Mouse (Mus musculus): ENCODE measurements around the gene Ankrd31.

Ankrd31 gene

GRCm38 (mm10) chr13:96793451-96793850 lies 45.4 kb downstream of the Ankrd31 start:
- Histone ChIP-seq H3K9me3 (ENCODE audit: low read length) (no peaks in the 10 kb centered on the region), H3K4me3 (replicated peaks; ENCODE audit: low read length) (no peak overlapping the region), H3K36me3 (ENCODE audit: insufficient read depth, low read length) (no peaks in the 10 kb centered on the region), H3K27me3 (ENCODE audit: insufficient read depth, low read length) (no peaks in the 10 kb centered on the region), H3K4me1 (replicated peaks; ENCODE audit: low read depth, low read length) (no peaks in the 10 kb centered on the region)
- TF ChIP-seq POU5F1 (IDR thresholded peaks at IDR 0.05; ENCODE audit: borderline replicate concordance, low read length) (no peak), NANOG (IDR thresholded peaks at IDR 0.05; ENCODE audit: borderline replicate concordance, low read length) (no peak), CTCF (conservative IDR thresholded peaks at IDR 0.05; ENCODE audit: low read length) (no peak)

GRCm38 (mm10) chr13:96795301-96795700 lies 47.2 kb downstream of the Ankrd31 start:
- no peaks in the 10 kb centered on the region for H3K9me3 ChIP-seq (ENCODE audit: low read length)
- TF ChIP-seq CTCF (conservative IDR thresholded peaks at IDR 0.05; ENCODE audit: low read length) (no peak), NANOG (IDR thresholded peaks at IDR 0.05; ENCODE audit: borderline replicate concordance, low read length) (no peak), POU5F1 (IDR thresholded peaks at IDR 0.05; ENCODE audit: borderline replicate concordance, low read length) (no peak)

GRCm38 (mm10) chr13:96797500-96797899 lies 49.4 kb downstream of the Ankrd31 start:
- Histone ChIP-seq H3K4me1 (replicated peaks; ENCODE audit: low read depth, low read length) (no peaks in the 10 kb centered on the region), H3K27me3 (ENCODE audit: insufficient read depth, low read length) (no peaks in the 10 kb centered on the region), H3K36me3 (ENCODE audit: insufficient read depth, low read length) (no peaks in the 10 kb centered on the region), H3K9me3 (ENCODE audit: low read length) (no peaks in the 10 kb centered on the region), H3K4me3 (replicated peaks; ENCODE audit: low read length) (no peak overlapping the region)
- TF ChIP-seq POU5F1 (IDR thresholded peaks at IDR 0.05; ENCODE audit: borderline replicate concordance, low read length) = no peak
- no peak for TF ChIP-seq NANOG (IDR thresholded peaks at IDR 0.05; ENCODE audit: borderline replicate concordance, low read length)
- no peak for TF ChIP-seq CTCF (conservative IDR thresholded peaks at IDR 0.05; ENCODE audit: low read length)

More at GRCm38 (mm10) chr13:96795301-96795700, 47.2 kb downstream of the Ankrd31 start:
- H3K4me3 ChIP-seq (replicated peaks; ENCODE audit: low read length) = no peak overlapping the region
- H3K27me3 ChIP-seq (ENCODE audit: insufficient read depth, low read length) = no peaks in the 10 kb centered on the region
- no peaks in the 10 kb centered on the region for H3K4me1 ChIP-seq (replicated peaks; ENCODE audit: low read depth, low read length)
- H3K36me3 ChIP-seq (ENCODE audit: insufficient read depth, low read length) = no peaks in the 10 kb centered on the region

GRCm38 (mm10) chr13:96849752-96850151 lies 101.7 kb downstream of the Ankrd31 start:
- Histone ChIP-seq H3K4me3 (replicated peaks; ENCODE audit: low read length) (no peak overlapping the region), H3K27me3 (ENCODE audit: insufficient read depth, low read length) (no peaks in the 10 kb centered on the region), H3K4me1 (replicated peaks; ENCODE audit: low read depth, low read length) (no peaks in the 10 kb centered on the region), H3K36me3 (ENCODE audit: insufficient read depth, low read length) (no peaks in the 10 kb centered on the region), H3K9me3 (ENCODE audit: low read length) (peaks cover 12% of the 10 kb centered on the region)
- TF ChIP-seq CTCF (conservative IDR thresholded peaks at IDR 0.05; ENCODE audit: low read length) (no peak), POU5F1 (IDR thresholded peaks at IDR 0.05; ENCODE audit: borderline replicate concordance, low read length) (no peak), NANOG (IDR thresholded peaks at IDR 0.05; ENCODE audit: borderline replicate concordance, low read length) (no peak)

GRCm38 (mm10) chr13:96852133-96852532 lies 104.1 kb downstream of the Ankrd31 start:
- H3K4me1 ChIP-seq (replicated peaks; ENCODE audit: low read depth, low read length) = no peaks in the 10 kb centered on the region
- no peak overlapping the region for H3K4me3 ChIP-seq (replicated peaks; ENCODE audit: low read length)
- no peaks in the 10 kb centered on the region for H3K9me3 ChIP-seq (ENCODE audit: low read length)
- no peaks in the 10 kb centered on the region for H3K36me3 ChIP-seq (ENCODE audit: insufficient read depth, low read length)
- no peak for TF ChIP-seq NANOG (IDR thresholded peaks at IDR 0.05; ENCODE audit: borderline replicate concordance, low read length)
- no peaks in the 10 kb centered on the region for H3K27me3 ChIP-seq (ENCODE audit: insufficient read depth, low read length)

GRCm38 (mm10) chr13:96853256-96853655 lies 105.2 kb downstream of the Ankrd31 start:
- Histone ChIP-seq H3K9me3 (ENCODE audit: low read length) (no peaks in the 10 kb centered on the region), H3K4me3 (replicated peaks; ENCODE audit: low read length) (no peak overlapping the region), H3K36me3 (ENCODE audit: insufficient read depth, low read length) (no peaks in the 10 kb centered on the region), H3K4me1 (replicated peaks; ENCODE audit: low read depth, low read length) (no peaks in the 10 kb centered on the region), H3K27me3 (ENCODE audit: insufficient read depth, low read length) (no peaks in the 10 kb centered on the region)
- TF ChIP-seq POU5F1 (IDR thresholded peaks at IDR 0.05; ENCODE audit: borderline replicate concordance, low read length) (no peak), CTCF (conservative IDR thresholded peaks at IDR 0.05; ENCODE audit: low read length) (peak; percentile 86)

- Histone ChIP-seq H3K4me3 (replicated peaks; ENCODE audit: low read length) (no peak overlapping the region), H3K9me3 (ENCODE audit: low read length) (no peaks in the 10 kb centered on the region), H3K36me3 (ENCODE audit: insufficient read depth, low read length) (no peaks in the 10 kb centered on the region), H3K27me3 (ENCODE audit: insufficient read depth, low read length) (no peaks in the 10 kb centered on the region), H3K4me1 (replicated peaks; ENCODE audit: low read depth, low read length) (no peaks in the 10 kb centered on the region)
- TF ChIP-seq CTCF (conservative IDR thresholded peaks at IDR 0.05; ENCODE audit: low read length) = peak; percentile 80
- TF ChIP-seq POU5F1 (IDR thresholded peaks at IDR 0.05; ENCODE audit: borderline replicate concordance, low read length) = no peak
- no peak for TF ChIP-seq NANOG (IDR thresholded peaks at IDR 0.05; ENCODE audit: borderline replicate concordance, low read length)
These were observed 107.1 kb downstream of the Ankrd31 start for GRCm38 (mm10) chr13:96855191-96855590.

- no peaks in the 10 kb centered on the region for H3K27me3 ChIP-seq (ENCODE audit: insufficient read depth, low read length)
- no peaks in the 10 kb centered on the region for H3K9me3 ChIP-seq (ENCODE audit: low read length)
- H3K36me3 ChIP-seq (ENCODE audit: insufficient read depth, low read length) = no peaks in the 10 kb centered on the region
- H3K4me3 ChIP-seq (replicated peaks; ENCODE audit: low read length) = peak overlapping the region; percentile 32; the same call in 1 of the 2 replicates
- H3K4me1 ChIP-seq (replicated peaks; ENCODE audit: low read depth, low read length) = no peaks in the 10 kb centered on the region
- no peak for TF ChIP-seq POU5F1 (IDR thresholded peaks at IDR 0.05; ENCODE audit: borderline replicate concordance, low read length)
- TF ChIP-seq NANOG (IDR thresholded peaks at IDR 0.05; ENCODE audit: borderline replicate concordance, low read length) = no peak
- TF ChIP-seq CTCF (conservative IDR thresholded peaks at IDR 0.05; ENCODE audit: low read length) = peak; percentile 54
These were observed 111.1 kb downstream of the Ankrd31 start for GRCm38 (mm10) chr13:96859161-96859560.

- no peak for TF ChIP-seq NANOG (IDR thresholded peaks at IDR 0.05; ENCODE audit: borderline replicate concordance, low read length)
- no peak for TF ChIP-seq POU5F1 (IDR thresholded peaks at IDR 0.05; ENCODE audit: borderline replicate concordance, low read length)
- H3K4me3 ChIP-seq (replicated peaks; ENCODE audit: low read length) = no peak overlapping the region
- H3K4me1 ChIP-seq (replicated peaks; ENCODE audit: low read depth, low read length) = no peaks in the 10 kb centered on the region
These were observed 122.7 kb downstream of the Ankrd31 start for GRCm38 (mm10) chr13:96870742-96871141.

More at GRCm38 (mm10) chr13:96870742-96871141, 122.7 kb downstream of the Ankrd31 start:
- no peaks in the 10 kb centered on the region for H3K27me3 ChIP-seq (ENCODE audit: insufficient read depth, low read length)
- no peaks in the 10 kb centered on the region for H3K9me3 ChIP-seq (ENCODE audit: low read length)
- no peaks in the 10 kb centered on the region for H3K36me3 ChIP-seq (ENCODE audit: insufficient read depth, low read length)

Measured in E14TG2a.4 (cell line).